Mouse (Mus musculus) heart, adult 2 months (tissue): ENCODE measurements around the gene St6galnac6. TPM values are rescaled to one million over a fixed set of nuclear protein-coding genes. Genes with fewer than 3 reads are reported as not detected.
A peak's percentile ranks its signal among the peaks of the same experiment; 100 is the strongest.

ENCODE experiments used
- DNase-seq, 2 experiments: peaks; one replicate each; pipeline ENCODE4 v3.0.0; 2021
- H3K27ac ChIP-seq: fragments of 200-600 bp; 2 replicates; pipeline ENCODE4 v1.8.1; 2022
- H3K27me3 ChIP-seq: fragments of 200-500 bp; 2 replicates; pipeline ENCODE4 v1.6.1; 2012; ENCODE audit warnings: mild to moderate bottlenecking, low read length, inconsistent platforms, mixed read lengths; ENCODE audit not compliant: control insufficient read depth, insufficient read depth
- H3K36me3 ChIP-seq: fragments of 200-500 bp; 2 replicates; pipeline ENCODE4 v1.6.1; 2012; ENCODE audit warnings: low read length, inconsistent platforms; ENCODE audit not compliant: control insufficient read depth, insufficient read depth
- H3K4me1 ChIP-seq: fragments of 200-500 bp; 2 replicates; pipeline ENCODE4 v1.6.1; 2011; ENCODE audit warnings: low read length; ENCODE audit not compliant: control insufficient read depth, insufficient read depth
- H3K4me3 ChIP-seq: fragments of 200-600 bp; 2 replicates; pipeline ENCODE4 v1.8.1; 2022
- H3K79me2 ChIP-seq: fragments of 200-500 bp; replicated peaks from 2 replicates; pipeline ENCODE4 v1.6.1; 2012; ENCODE audit warnings: mild to moderate bottlenecking, inconsistent platforms, low read length, moderate library complexity, mixed read lengths; ENCODE audit not compliant: control insufficient read depth, insufficient read depth
- H3K9ac ChIP-seq: fragments of 200-500 bp; 2 replicates; pipeline ENCODE4 v1.6.1; 2012; ENCODE audit warnings: low read depth, mild to moderate bottlenecking, control low read depth, inconsistent platforms, low read length, mixed read lengths
- CTCF ChIP-seq: fragments of 200-600 bp; IDR thresholded peaks from 2 replicates; pipeline ENCODE4 v1.8.1; 2022; ENCODE audit warnings: antibody characterized with exemption, mild to moderate bottlenecking, moderate library complexity
- EP300 ChIP-seq: fragments of 200-500 bp; IDR thresholded peaks from 2 replicates; pipeline ENCODE4 v1.6.1; 2011; ENCODE audit warnings: low read depth, low read length, control low read depth; ENCODE audit not compliant: insufficient read depth
- POLR2A ChIP-seq: fragments of 200-500 bp; IDR thresholded peaks from 2 replicates; pipeline ENCODE4 v1.6.1; 2011; ENCODE audit warnings: mild to moderate bottlenecking, low read depth, low read length, control low read depth; ENCODE audit not compliant: insufficient read depth
- WGBS: fragments of 180-500 bp; shearing (Covaris S2); methylation state at CpG from one replicate; pipeline ENCODE4 v1.1.7; 2018; 5-methylcytosine and 5-hydroxymethylcytosine counted together
- intact Hi-C: fragments of 180-260 bp; cut with DNase I; formaldehyde crosslinking; loops from one replicate; pipeline ENCODE4 v1.15.1; 2025
- polyA plus RNA-seq: library from polyadenylated mRNA; depleted of rRNA; stranded (reverse); fragments of >200 nt; gene quantifications from 2 replicates; pipeline ENCODE4 v1.2.3, GENCODE M21; 2012
- total RNA-seq, 2 experiments: library from RNA; stranded (reverse); gene quantifications; 2 replicates each; pipeline ENCODE4 v1.2.3; 2021

Gene St6galnac6
- total and polyA plus RNA-seq, 3 experiments, result 107 to 129 (median 125) TPM

DNA sequence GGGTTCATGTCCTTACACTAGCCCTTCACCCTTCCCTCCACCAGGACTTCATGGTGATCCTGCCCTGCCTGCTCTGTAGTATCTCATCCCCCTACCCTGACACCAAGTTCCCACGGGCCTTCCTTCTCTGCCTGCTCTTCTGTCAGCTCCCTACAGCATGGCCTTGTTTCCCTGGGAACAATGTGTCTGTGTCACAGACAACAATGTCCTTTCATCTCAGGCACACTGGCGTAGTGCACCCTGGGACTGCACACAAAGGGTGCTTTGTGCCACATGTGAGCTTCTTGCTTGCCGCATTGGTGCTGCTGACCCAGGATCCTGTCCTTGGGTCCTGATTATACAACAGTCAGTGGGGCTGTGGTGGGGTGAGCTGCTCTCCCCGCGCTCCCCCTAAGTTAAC, 39.9 kb upstream of the St6galnac6 start:
- Histone ChIP-seq H3K4me1 (no peaks in the 10 kb centered on the region), H3K27ac (no peak overlapping the region), H3K79me2 (no peaks in the 10 kb centered on the region; the same call in 1 of the 2 replicates), H3K4me3 (no peak overlapping the region), H3K9ac (no peak overlapping the region), H3K27me3 (no peaks in the 10 kb centered on the region), H3K36me3 (no peaks in the 10 kb centered on the region)
- 72% methylated on average over 5 of the region's 5 CpGs for WGBS
- TF ChIP-seq POLR2A (no peak), CTCF (no peak), EP300 (no peak)
- intact Hi-C loops, result no loop called here
- DNase-seq, result no peak

DNA sequence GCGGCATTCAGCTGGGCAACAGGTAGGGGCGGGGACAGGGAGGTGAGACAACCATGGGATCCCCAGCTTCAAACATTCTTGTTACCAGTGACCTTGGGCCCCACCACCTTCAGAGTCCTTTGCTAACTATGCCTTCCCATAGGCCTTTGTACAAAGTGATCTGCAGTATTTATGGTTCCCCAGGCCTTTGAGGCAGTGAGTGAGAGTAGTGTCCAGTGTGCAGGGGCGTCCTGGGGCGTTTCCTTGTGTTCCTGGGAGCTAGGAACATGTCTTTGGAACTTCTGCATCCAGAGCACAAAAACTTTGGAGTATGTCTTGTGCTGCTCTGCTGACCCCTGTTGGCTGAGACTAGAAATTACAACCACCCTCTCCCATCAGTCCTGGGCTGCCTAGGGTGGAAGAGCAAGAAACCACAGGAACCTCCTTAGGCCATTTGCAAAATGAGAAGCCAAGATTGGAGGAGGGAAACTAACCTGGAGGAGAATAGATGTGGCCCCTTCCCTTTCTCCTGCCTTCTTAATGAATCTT, 32.9 kb upstream of the St6galnac6 start:
- Histone ChIP-seq H3K27ac (no peak overlapping the region), H3K79me2 (no peaks in the 10 kb centered on the region), H3K4me3 (no peak overlapping the region), H3K36me3 (no peaks in the 10 kb centered on the region), H3K4me1 (no peaks in the 10 kb centered on the region; the same call in 1 of the 2 replicates), H3K9ac (no peak overlapping the region), H3K27me3 (no peaks in the 10 kb centered on the region)
- TF ChIP-seq POLR2A (no peak), EP300 (peak; percentile 98), CTCF (peak; percentile 92)
- WGBS, result 32% methylated on average over 4 of the region's 4 CpGs
- intact Hi-C loops, result loop anchor here (1.0 kb wide), 3 partner anchors 29 to 162 kb away; no protein-coding TSS in a partner anchor
- peak; percentile 70 to 72 for DNase-seq

DNA sequence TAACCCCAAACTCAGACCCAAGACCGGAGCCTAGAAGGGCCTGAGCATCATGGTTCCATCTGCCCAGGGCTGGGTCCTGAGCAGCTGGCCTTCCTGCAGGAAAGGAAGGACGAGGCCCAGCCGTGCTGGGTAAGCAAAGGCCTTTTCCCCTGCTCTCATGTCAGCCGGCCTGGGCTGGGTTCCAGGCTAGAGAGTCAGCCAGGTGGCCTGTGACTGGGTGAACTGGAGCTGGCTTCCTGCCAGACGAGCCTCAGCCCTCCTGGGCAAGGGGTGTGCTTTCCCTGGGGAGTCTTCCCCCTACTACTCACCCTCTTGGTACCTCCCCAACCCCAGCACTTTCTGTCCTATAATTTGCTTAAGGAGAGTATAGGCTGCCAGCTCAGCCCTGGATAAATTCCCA, 31.4 kb upstream of the St6galnac6 start:
- H3K79me2 ChIP-seq, result no peaks in the 10 kb centered on the region
- WGBS, result 46% methylated on average over 5 of the region's 5 CpGs
- H3K4me3 ChIP-seq, result no peak overlapping the region
- H3K27me3 ChIP-seq, result no peaks in the 10 kb centered on the region
- intact Hi-C loops, result no loop called here
- no peaks in the 10 kb centered on the region; the same call in 1 of the 2 replicates for H3K4me1 ChIP-seq
- no peak overlapping the region for H3K27ac ChIP-seq
- H3K36me3 ChIP-seq, result no peaks in the 10 kb centered on the region
- TF ChIP-seq CTCF (no peak), EP300 (no peak), POLR2A (no peak)
- DNase-seq, result peak in 1 of 2 experiments; percentile 51
- H3K9ac ChIP-seq, result no peak overlapping the region

DNA sequence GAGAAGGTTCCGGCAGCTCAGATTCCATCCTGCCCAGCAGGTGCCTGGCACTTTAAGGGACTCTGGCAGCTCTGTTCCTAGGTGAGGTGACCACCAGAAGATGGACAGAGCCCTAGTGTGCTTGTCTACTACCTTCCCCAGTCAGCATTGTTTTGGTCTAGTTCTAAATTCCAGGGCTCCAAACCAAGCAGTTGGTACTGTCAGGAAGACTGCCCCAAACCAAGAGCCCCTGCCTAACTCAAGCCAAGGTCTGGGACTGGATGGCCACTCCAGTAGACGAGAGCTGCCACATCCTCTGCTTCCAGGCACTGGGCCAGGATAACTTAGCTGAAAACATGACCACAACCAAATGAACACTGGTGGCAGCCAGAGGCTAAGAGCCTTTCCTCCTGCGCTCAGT, 30.6 kb upstream of the St6galnac6 start:
- Histone ChIP-seq H3K79me2 (no peaks in the 10 kb centered on the region), H3K4me1 (no peaks in the 10 kb centered on the region; the same call in 1 of the 2 replicates), H3K9ac (no peak overlapping the region), H3K4me3 (no peak overlapping the region), H3K27me3 (no peaks in the 10 kb centered on the region), H3K36me3 (no peaks in the 10 kb centered on the region), H3K27ac (no peak overlapping the region)
- intact Hi-C loops, result no loop called here
- no peak for DNase-seq
- no peak for TF ChIP-seq CTCF
- no peak for TF ChIP-seq EP300
- no peak for TF ChIP-seq POLR2A
- WGBS, result 56% methylated on average over 3 of the region's 3 CpGs

DNA sequence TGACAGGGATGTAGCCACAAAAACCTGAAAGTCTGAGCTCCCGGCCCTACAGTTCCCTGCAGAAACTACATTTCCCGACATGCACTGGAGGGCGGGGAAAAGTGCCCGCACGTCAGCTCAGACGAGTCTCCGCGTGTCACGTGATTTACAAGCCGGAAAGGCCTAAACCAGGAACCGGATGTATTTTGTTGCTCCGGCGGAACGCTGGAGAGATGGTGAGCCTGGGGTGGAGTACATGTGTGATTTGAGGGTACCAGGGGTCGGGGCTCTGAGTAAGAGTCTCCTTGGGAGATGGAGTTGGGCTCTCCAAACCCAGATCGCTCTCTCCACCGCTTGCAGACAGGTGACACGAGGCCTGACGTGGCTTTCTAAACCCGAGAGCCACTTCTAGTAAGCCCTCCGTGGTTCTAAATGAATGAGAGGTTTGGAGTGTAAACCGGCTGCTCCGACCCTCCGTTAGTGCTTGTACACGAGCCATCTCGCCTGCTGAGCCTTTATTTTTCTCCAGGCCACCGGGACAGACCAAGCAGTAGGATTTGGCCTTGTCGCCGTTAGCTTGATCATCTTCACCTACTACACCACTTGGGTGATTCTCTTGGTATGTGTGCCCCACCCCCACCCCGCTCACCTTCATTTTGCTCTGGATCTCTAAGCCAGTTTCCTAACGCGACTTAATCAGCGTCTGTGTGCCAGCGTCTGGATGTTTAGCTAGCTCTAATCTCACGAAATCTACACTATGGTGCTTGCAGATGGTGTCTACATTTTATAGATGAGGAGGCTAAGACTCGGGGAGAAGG, 28.6 kb upstream of the St6galnac6 start, which contains the start of gene Dpm2:
Gene Dpm2 (plus strand): TSS at position 161 of the 797 bp plus-strand sequence.
- Histone ChIP-seq H3K27ac (peak within 1 kb of the TSS; percentile 85), H3K36me3 (no peaks in the 10 kb centered on the region)
- intact Hi-C loops, result loop anchor here (5.0 kb wide), 1 partner anchor 186 kb away; the partner anchor contains the start of gene Tor2a

DNA sequence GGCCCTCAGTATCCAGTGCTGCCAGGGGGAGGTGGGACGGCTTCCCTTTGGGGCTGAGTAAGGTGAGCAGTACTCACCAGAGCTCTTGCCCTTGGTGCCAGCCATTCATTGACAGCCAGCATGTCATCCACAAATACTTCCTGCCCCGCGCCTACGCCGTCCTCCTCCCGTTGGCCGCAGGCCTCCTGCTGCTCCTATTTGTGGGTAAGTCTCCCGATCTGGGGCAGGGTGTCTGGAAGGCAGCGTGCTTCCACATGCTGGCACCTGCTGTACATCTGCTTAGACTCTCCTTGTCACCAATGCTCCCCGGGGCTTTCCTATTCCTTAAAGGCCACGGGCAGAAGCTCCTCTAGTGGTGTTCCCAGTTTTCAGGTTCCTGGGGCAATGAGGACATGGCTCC, 27.3 kb upstream of the St6galnac6 start:
- no peaks in the 10 kb centered on the region for H3K4me1 ChIP-seq
- DNase-seq, result no peak
- no peak overlapping the region for H3K9ac ChIP-seq
- H3K27me3 ChIP-seq, result no peaks in the 10 kb centered on the region
- WGBS, result 84% methylated on average over 11 of the region's 11 CpGs
- TF ChIP-seq CTCF (no peak), POLR2A (no peak), EP300 (no peak)
- no peak overlapping the region for H3K27ac ChIP-seq
- no peaks in the 10 kb centered on the region for H3K79me2 ChIP-seq
- no peak overlapping the region for H3K4me3 ChIP-seq
- H3K36me3 ChIP-seq, result no peaks in the 10 kb centered on the region
- intact Hi-C loops, result loop anchor here (5.0 kb wide), 1 partner anchor 185 kb away; the partner anchor contains the start of gene Tor2a

More for the DNA sequence above, 28.6 kb upstream of the St6galnac6 start, which contains the start of gene Dpm2:
- Histone ChIP-seq H3K27me3 (no peaks in the 10 kb centered on the region), H3K4me3 (peak within 1 kb of the TSS; percentile 80), H3K9ac (peak within 1 kb of the TSS; percentile 43), H3K4me1 (no peaks in the 10 kb centered on the region; the same call in 1 of the 2 replicates), H3K79me2 (no peaks in the 10 kb centered on the region)
- TF ChIP-seq EP300, result peak; percentile 65; the same call in 1 of the 2 replicates
- TF ChIP-seq POLR2A, result peak; percentile 98
- TF ChIP-seq CTCF, result peak; percentile 39
- 1% methylated on average over 36 of the region's 36 CpGs for WGBS
- peak; percentile 90 to 92 for DNase-seq
